Mouse (Mus musculus) heart, postnatal 0 days (tissue): Measurements from ENCODE around the gene Snx29. TPM values are rescaled to one million over a fixed set of nuclear protein-coding genes. Genes with fewer than 3 reads are reported as not detected.

Experiments
- ATAC-seq: fragments of 200-750 bp; cut with Nextera tagmentation; 2 replicates; pipeline ENCODE4 v1.8.0; 2017; ENCODE audit warnings: low read depth, moderate number of reproducible peaks, moderate library complexity; ENCODE audit not compliant: insufficient read depth
- DNase-seq: peaks from one replicate; pipeline ENCODE4 v3.0.0-alpha.2; 2016; ENCODE audit warnings: low spot score
- H3K27ac ChIP-seq: fragments of 300-500 bp; sonication (generic); 2 replicates; pipeline ENCODE4 v1.5.1; 2014; ENCODE audit warnings: low read depth, mild to moderate bottlenecking
- H3K27me3 ChIP-seq: fragments of 300-500 bp; sonication (generic); 2 replicates; pipeline ENCODE4 v1.6.1; 2014; ENCODE audit warnings: low read length, mixed read lengths; ENCODE audit not compliant: control insufficient read depth, insufficient read depth
- H3K36me3 ChIP-seq: fragments of 300-500 bp; sonication (generic); replicated peaks from 2 replicates; pipeline ENCODE4 v1.6.1; 2014; ENCODE audit warnings: low read length, mixed read lengths; ENCODE audit not compliant: control insufficient read depth, insufficient read depth
- H3K4me1 ChIP-seq: fragments of 300-500 bp; sonication (generic); 2 replicates; pipeline ENCODE4 v1.6.1; 2014; ENCODE audit warnings: antibody characterized with exemption; ENCODE audit not compliant: control insufficient read depth, insufficient read depth
- H3K4me2 ChIP-seq: fragments of 300-500 bp; sonication (generic); 2 replicates; pipeline ENCODE4 v1.6.1; 2014; ENCODE audit warnings: low read depth, mild to moderate bottlenecking, low read length, moderate library complexity
- H3K4me3 ChIP-seq: fragments of 300-500 bp; sonication (generic); 2 replicates; pipeline ENCODE4 v1.5.1; 2014; ENCODE audit warnings: low read depth, low read length
- H3K9ac ChIP-seq: fragments of 300-500 bp; sonication (generic); replicated peaks from 2 replicates; pipeline ENCODE4 v1.6.1; 2014; ENCODE audit warnings: low read depth, low read length, mixed read lengths
- H3K9me3 ChIP-seq: fragments of 300-500 bp; sonication (generic); replicated peaks from 2 replicates; pipeline ENCODE4 v1.6.1; 2016; ENCODE audit warnings: low read length; ENCODE audit not compliant: control insufficient read depth
- CTCF ChIP-seq: IDR thresholded peaks from 2 replicates; pipeline ENCODE4 v1.5.1; 2016; ENCODE audit warnings: antibody characterized with exemption, control low read depth, low read depth
- EP300 ChIP-seq: IDR thresholded peaks from 2 replicates; pipeline ENCODE4 v1.6.1; 2016; ENCODE audit warnings: antibody characterized with exemption, low read depth
- WGBS: fragments of 180-500 bp; shearing (Covaris S2); extraction: QIAGEN DNeasy Blood & Tissue Kit; methylation state at CpG from one replicate; pipeline ENCODE4 v1.1.7; 2014; 5-methylcytosine and 5-hydroxymethylcytosine counted together
- polyA plus RNA-seq: library from polyadenylated mRNA; unstranded; fragments of >200 nt; fragmentation: Nextera tagmentation; extraction: Ambion mirVana; gene quantifications from 2 replicates; pipeline ENCODE4 v1.2.1, GENCODE M21; 2015
- total RNA-seq: library from RNA; depleted of rRNA; stranded (reverse); fragments of >200 nt; gene quantifications from 2 replicates; pipeline ENCODE4 v1.2.3, GENCODE M21; 2014; ENCODE audit warnings: low replicate concordance

Gene Snx29
- total and polyA plus RNA-seq, 2 experiments from 2014 or later, result 3.1 to 3.9 TPM

DNA sequence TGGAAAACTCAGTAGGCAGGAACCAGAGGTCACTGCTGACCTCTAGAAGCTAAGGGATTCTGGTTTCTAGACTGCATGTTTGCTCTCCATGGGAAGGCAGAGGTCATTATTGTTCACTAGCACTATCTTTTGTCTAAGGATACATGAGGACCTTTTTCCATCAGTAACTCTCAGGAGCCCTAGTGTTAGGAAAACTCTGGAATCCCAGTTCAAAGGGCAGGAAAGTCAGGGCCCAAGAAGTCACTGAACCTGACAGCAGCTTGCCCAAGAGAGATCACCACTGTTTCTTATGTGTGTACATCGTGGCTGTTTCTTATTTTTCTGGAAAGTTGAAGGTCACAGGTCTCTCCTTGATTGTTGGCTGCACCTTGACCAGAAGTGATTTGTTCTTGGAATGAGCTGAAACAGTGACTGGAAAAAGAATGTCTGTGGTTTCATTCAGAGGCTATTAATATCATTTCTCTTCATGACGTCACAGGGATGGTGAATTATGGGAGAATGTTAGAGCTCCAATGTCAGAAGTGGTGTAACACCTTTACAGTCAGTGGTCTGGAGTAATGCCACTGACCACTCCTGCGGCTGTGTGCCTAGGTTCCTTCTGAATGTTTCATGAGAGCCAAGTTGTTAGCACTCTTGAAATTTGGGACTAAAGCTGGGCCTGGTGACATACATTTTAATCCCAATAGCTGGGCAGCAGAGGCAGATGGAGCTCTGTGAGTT lies 7.5 kb downstream of the Snx29 start:
- Histone ChIP-seq H3K9ac (no peak overlapping the region), H3K4me1 (peaks cover 10% of the 10 kb centered on the region; the same call in 1 of the 2 replicates), H3K4me3 (no peak overlapping the region), H3K36me3 (no peaks in the 10 kb centered on the region), H3K4me2 (no peak overlapping the region), H3K27ac (no peak overlapping the region), H3K27me3 (no peaks in the 10 kb centered on the region), H3K9me3 (no peaks in the 10 kb centered on the region)
- WGBS, result 62% methylated on average over 3 of the region's 3 CpGs
- DNase-seq (no peak), ATAC-seq (no peak)
- no peak for TF ChIP-seq CTCF
- TF ChIP-seq EP300, result no peak

DNA sequence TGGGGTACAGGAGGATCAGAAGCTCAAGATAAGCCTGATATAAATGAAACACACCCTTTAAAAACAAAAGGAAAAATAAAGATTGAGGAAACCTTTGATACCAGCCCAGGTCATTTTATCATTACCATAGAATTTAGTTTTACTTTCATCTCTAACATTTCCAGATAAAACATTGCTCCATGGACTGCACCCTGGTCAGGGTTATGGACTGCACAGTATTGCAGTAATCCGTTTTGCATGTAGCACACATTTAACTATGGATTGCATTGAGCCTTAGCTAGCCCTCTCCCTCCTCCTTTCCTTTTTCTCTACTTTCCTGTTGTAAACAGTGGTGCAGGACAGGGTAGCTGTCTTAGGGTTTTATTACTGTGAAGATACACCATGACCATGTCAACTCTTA lies 8.3 kb downstream of the Snx29 start:
- Histone ChIP-seq H3K4me3 (no peak overlapping the region), H3K4me2 (no peak overlapping the region), H3K4me1 (peaks cover 10% of the 10 kb centered on the region; the same call in 1 of the 2 replicates), H3K27ac (no peak overlapping the region), H3K9ac (no peak overlapping the region), H3K9me3 (no peaks in the 10 kb centered on the region), H3K36me3 (no peaks in the 10 kb centered on the region), H3K27me3 (no peaks in the 10 kb centered on the region)
- ATAC-seq, result no peak
- no peak for TF ChIP-seq EP300
- TF ChIP-seq CTCF, result no peak
- DNase-seq, result no peak
- 90% methylated on average over 1 of the region's 1 CpGs for WGBS

DNA sequence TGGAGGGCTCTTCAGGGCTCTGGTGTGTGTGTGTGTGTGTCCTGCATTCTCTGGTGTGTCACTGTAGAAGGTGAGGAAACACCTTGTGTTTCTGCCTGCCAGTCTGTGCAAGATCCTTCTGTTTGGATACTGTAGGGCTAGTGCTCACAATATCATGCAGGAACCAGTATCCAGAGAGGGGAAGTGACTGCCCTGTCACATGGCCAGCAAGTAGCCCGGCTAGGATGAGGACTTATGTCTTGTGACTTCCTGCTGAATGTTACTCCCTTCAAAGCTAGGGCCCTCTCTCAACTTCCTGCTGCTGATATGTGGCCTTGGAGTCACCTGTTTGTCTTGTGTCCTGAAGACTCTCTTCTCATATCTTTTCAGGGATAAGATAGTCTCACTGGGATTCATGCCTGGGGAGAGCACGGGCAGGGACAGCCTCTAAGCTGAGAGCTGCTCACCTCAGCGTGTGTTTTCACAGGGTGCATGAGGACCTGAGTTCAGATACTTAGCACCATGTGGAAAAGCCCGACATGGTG lies 20.6 kb downstream of the Snx29 start:
- no peaks in the 10 kb centered on the region for H3K9me3 ChIP-seq
- H3K36me3 ChIP-seq, result no peaks in the 10 kb centered on the region
- no peaks in the 10 kb centered on the region for H3K27me3 ChIP-seq
- H3K4me3 ChIP-seq, result no peak overlapping the region
- no peak overlapping the region for H3K4me2 ChIP-seq
- no peak overlapping the region for H3K9ac ChIP-seq
- H3K27ac ChIP-seq, result no peak overlapping the region
- H3K4me1 ChIP-seq, result no peaks in the 10 kb centered on the region
- ATAC-seq (peak; percentile 44; the same call in 1 of the 2 replicates), DNase-seq (no peak)
- WGBS, result 31% methylated on average over 4 of the region's 4 CpGs
- TF ChIP-seq EP300 (no peak), CTCF (no peak)

DNA sequence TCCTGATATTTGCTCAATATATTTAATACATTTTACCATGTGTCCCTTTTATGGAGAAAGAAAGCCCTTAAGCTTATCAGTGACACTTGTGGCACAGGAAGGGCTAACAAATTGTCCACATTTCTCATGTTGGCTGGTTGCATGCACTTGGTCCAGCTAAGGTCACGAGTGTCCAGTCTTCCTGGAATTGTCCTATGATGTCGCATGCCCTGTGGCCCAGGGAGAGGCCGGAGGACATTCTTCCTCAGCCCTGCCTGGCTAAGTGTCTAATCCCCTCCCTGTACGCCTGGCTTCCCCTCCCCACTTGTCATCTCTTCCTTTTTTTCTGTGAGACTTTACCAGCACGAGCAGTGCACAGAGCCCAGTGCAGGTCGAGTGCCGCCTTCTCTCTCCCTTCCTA lies 29.2 kb downstream of the Snx29 start:
- peak; percentile 8 for DNase-seq
- Histone ChIP-seq H3K9me3 (no peaks in the 10 kb centered on the region), H3K27me3 (no peaks in the 10 kb centered on the region), H3K4me3 (no peak overlapping the region), H3K27ac (no peak overlapping the region), H3K4me1 (peaks cover 8% of the 10 kb centered on the region), H3K4me2 (no peak overlapping the region), H3K36me3 (0 out of 2 replicates have a peak, but pooled peaks cover 7% of the 10 kb centered on the region), H3K9ac (no peak overlapping the region)
- no peak for TF ChIP-seq CTCF
- no peak for TF ChIP-seq EP300
- peak; percentile 57; the same call in 1 of the 2 replicates for ATAC-seq
- 14% methylated on average over 7 of the region's 7 CpGs for WGBS

DNA sequence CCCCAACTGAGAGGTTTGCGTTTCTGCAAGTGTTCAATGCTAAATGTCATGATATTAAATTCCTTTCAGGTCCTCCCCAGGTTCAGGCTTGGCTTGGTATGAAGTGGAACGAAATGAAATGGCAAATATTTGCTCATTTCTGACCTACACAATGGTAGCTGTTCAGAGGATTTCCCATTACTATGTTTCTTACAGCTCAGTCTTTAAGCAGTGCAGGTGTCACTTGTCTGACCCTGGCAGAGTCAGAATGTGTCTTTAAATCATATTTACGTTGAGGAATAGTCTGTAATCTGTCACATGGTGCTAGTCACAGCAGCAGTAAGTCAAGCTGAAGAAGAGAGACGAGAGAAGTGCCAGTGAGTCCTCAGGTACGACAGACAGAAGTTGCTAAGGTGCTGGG lies 36.5 kb downstream of the Snx29 start:
- DNase-seq (no peak), ATAC-seq (no peak)
- Histone ChIP-seq H3K27ac (no peak overlapping the region), H3K27me3 (no peaks in the 10 kb centered on the region), H3K9ac (no peak overlapping the region), H3K36me3 (no peaks in the 10 kb centered on the region), H3K4me3 (no peak overlapping the region), H3K4me1 (no peaks in the 10 kb centered on the region), H3K9me3 (no peaks in the 10 kb centered on the region), H3K4me2 (no peak overlapping the region)
- WGBS, result 77% methylated on average over 5 of the region's 5 CpGs
- TF ChIP-seq CTCF (no peak), EP300 (no peak)
